Mouse (Mus musculus) cerebral cortex, adult 2 months (tissue): ENCODE results near the gene Cpsf6.

Experiments
- WGBS: fragments of 180-500 bp; shearing (Covaris S2); methylation state at CpG from one replicate; pipeline ENCODE4 v1.1.7; 2018; 5-methylcytosine and 5-hydroxymethylcytosine counted together

The Cpsf6 gene

DNA sequence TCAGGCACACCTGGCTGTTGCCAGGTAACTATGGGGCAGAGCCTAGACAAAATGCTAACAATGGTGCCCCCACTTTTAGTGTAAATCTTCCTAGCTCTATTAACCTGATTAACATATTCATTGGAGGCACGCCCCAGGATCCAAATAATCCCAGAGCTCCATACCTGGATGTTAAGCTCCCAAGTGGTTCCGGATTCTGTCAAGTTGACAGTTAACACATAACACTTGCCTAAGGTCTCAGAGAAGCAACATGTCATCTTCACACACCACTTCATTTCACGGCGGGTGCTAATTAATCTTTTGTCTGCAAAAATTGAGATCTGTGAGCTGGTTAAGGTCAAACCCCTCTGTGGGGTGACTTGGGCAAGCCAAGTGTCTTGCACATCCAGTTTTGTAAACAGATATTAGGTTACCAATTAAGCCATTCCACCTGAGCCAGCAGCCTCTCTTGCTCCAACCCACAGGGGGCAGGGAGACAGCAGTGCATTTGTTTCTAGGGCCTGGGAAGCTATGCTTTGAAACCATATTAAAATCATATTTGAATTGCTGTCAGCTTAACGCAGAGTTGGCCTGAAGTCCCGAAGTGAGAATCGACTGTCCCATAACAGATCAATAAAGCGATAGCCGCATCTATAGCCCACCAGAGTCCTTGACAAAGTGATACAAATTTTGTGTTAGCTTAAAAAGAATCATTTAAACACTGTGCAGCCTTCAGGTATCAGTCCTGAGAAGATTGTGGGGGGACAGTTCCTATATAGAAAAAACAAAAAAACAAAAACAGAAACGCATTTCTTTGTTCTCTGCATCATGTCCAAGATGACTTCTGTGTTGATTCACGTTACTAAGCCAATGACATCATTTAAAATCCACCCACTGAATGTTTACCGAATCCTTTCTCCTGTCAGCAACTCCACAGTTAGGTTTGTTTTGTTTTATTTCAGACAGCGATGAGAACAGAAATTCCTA is 34.0 kb upstream of the Cpsf6 start:
- WGBS: 83% methylated on average over 13 of the region's 13 CpGs

GRCm38 (mm10) chr10:117412474-117413057 is 32.8 kb upstream of the Cpsf6 start:
- 84% methylated on average over 7 of the region's 7 CpGs for WGBS

DNA sequence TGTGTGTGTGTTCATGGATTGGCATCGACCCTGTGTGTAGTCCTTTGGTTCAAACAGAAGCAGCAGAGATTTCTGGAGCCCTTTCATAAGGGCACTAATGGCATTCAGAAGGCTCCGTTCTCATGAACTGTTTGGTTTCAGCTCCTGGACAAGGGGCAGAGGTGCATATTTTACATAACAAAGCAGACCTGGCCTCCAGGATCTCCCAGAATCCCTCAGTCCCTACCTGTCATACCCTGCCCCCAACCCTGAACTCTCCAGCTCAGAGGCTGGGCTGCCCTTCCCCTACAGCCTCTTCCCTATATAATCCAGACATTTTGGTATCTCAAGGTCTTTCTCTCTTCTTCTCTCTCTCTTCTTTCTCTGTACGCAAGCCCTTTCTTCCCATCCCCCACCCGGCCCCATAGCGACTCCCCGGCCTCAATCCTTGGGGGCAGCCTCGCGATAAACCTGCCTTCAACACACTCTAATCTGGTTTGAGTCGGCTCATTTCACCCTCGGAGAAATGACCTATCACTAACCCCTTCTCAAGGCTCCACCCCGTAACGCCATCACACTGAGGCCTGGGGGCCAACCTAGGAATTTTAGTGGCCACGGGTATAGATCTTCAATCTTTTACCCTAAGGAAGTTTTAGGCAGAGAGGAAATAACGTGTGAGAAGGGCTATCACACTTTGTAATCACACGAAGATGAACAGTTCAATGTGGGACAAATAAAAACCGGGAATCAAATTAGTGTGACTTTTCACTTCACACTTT is 32.1 kb upstream of the Cpsf6 start:
- 61% methylated on average over 16 of the region's 16 CpGs for WGBS

DNA sequence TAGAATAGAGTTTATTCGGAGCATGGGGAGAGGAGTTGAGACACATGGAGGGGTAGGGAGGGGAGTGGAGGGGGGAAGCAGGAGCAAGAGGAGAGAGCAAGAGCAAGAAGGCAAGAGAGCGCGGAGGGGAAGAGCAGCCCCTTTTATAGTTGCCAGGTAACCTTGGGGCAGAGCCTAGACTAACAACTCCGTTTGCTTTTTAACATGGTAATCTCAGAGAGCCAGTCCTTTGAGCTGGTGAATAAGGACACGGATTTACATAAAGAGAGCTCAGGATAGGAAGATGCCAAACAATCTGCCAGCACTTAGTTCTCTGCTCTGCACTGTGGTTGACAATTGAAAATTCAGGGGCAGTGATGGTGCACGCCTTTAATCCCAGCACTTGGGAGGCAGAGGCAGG is 31.3 kb upstream of the Cpsf6 start:
- 60% methylated on average over 6 of the region's 6 CpGs for WGBS

DNA sequence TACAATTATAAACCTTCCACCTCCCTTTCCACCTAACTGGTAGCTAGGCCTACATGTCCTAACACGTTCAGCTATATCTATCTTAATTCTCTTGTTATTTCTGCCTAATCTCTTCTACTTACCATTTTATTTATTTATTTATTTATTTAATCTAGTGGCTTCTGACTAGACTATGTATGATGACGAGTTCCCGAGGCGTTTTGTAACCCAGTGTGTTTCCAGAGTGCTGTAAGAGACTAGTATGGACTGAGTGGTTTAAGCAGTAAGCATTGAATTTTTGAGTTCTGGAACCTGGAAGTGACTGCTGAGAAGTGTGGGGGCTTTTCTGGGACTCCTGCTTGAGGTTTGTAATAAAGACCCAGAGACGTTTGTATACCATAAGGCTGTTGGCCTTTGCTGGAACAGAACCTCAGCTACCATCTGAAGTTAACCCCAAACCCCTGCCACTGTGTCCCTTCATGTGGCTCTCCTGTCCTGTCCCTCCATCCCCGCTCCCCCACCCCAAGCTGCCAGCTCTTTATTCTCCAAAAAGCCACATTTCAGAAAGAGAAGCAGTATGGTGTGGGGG is 30.8 kb upstream of the Cpsf6 start:
- WGBS: 93% methylated on average over 6 of the region's 6 CpGs

GRCm38 (mm10) chr10:117409373-117410354 is 29.8 kb upstream of the Cpsf6 start:
- WGBS: 89% methylated on average over 21 of the region's 21 CpGs

DNA sequence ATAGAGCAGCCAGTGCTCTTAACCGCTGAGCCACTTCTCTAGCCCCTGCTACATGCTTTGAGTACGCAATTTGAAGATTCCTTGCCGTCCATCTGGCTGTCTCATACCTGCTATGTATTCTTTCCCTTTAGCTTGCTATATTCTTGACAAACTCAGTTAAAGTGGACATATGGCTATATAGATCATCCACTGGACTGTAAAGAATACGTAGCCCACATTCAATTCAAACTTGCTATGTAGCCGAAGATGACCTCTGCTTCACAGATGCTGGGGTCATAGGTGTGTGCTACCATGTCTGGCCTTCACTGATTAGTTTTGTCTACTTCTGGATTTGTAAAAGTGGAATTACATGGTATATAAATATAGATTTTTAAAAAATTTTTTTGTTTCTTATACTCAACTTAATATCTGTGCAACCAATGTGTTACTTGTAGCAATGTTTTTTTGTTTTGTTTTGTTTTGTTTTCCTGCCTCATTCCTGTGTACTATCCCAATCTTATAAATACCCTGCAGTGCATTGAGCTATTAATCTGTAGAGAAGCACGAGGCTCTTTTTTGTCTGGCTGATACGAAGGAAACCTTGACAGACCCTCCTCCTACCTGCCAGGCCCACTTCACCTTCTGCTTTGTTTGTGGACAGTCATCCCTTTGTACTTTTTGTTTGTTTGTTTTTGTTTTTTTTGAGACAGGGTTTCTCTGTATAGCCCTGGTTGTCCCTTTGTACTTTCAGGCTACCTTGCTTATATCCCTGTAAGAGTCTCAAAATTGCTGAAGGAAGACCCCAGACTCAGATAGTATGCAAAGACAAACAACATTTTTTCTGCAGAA is 28.9 kb upstream of the Cpsf6 start:
- 88% methylated on average over 7 of the region's 7 CpGs for WGBS

DNA sequence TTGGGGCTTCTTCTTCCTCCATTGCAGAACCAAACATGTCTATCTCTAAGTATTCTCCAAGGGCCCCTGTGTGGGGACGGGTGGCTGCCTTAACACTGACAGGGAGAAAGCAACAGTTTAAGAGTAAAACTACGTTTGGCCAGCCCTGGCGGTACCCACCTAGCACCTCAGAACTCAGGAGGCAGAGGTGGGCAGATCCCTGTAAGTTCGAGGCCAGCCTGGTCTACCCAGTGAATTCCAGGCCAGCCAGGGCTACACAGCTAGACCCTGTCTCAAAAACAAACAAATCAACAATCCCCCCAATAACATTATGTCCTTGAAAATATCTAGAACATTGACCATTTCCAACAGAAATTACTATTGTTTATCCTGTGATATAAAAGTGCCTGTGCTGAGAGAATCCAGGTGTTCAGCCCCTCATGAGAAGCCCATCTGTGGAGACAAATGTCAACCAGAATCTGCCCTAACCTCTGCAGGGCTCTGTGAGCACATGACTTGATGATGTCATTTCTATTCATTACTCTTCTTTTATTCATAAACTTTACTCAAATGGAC is 28.0 kb upstream of the Cpsf6 start:
- WGBS: 92% methylated on average over 4 of the region's 4 CpGs

- WGBS: 90% methylated on average over 8 of the region's 8 CpGs
Measured at GRCm38 (mm10) chr10:117406843-117407733, 27.3 kb upstream of the Cpsf6 start.

- WGBS: 89% methylated on average over 5 of the region's 5 CpGs
Measured at GRCm38 (mm10) chr10:117406283-117406588, 26.4 kb upstream of the Cpsf6 start.

DNA sequence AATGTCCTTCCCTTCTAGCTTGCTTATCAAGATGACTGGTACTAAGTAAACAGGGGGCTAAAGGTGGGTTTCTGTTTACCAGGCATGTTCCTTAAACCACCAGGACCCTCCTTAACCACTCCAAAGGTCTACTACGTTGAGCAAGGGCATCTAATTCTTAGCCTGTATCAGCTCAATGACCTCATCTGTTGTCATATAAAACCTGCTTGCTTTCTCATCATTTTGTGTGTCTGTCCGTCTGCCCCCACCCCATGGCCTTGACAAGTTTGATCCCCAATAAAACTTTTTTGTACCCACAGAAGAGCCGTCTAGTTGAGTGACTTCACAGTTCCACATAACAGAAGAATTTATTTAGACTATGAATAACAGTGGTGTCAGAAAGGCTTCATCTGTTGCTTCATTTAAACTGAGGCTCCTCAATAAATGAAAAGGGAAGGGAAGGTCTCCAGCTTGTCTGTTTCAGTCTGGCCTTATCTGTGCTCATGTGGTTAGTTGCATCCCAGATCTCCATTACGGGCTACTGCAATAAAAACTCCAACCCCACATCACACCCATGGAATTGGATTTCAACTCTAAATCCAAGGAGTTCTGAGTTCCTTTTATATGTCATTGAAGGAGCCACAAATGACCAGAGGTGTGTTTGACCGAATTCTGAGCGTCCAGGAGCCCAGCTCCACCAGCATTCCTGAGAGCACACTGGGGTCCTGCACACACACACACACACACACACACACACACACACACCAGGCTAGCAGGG is 25.9 kb upstream of the Cpsf6 start:
- WGBS: 89% methylated on average over 6 of the region's 6 CpGs

GRCm38 (mm10) chr10:117404384-117404783 is 24.6 kb upstream of the Cpsf6 start:
- WGBS: 96% methylated on average over 6 of the region's 6 CpGs

DNA sequence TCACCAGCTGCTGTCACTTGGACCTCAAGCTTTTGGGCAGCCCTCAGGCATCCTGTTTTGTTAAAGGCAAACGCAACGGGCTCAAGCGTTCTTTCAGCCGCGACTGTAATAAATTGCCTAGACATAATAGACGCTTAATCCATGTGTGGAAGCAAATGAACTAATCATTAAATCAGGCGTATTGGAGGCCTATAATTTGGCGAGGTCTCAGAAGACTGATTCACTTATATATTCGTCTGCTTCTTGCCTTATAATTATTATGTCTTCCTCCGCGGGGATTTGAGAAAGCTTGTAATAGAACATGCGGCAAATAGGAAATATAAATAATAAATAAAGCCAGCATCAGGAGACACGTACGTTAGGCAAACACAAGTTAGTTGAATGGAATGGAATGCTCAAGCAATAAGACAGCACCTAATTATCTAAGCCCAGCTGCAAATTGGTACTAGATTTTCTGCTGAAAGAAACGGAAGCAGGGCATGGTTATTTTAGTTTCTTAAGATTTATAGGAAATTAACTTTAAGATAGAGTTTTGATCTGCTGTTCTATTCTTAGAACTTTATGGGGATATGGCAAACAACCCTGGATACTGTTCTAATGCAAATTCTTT is 23.6 kb upstream of the Cpsf6 start:
- 40% methylated on average over 15 of the region's 15 CpGs for WGBS

DNA sequence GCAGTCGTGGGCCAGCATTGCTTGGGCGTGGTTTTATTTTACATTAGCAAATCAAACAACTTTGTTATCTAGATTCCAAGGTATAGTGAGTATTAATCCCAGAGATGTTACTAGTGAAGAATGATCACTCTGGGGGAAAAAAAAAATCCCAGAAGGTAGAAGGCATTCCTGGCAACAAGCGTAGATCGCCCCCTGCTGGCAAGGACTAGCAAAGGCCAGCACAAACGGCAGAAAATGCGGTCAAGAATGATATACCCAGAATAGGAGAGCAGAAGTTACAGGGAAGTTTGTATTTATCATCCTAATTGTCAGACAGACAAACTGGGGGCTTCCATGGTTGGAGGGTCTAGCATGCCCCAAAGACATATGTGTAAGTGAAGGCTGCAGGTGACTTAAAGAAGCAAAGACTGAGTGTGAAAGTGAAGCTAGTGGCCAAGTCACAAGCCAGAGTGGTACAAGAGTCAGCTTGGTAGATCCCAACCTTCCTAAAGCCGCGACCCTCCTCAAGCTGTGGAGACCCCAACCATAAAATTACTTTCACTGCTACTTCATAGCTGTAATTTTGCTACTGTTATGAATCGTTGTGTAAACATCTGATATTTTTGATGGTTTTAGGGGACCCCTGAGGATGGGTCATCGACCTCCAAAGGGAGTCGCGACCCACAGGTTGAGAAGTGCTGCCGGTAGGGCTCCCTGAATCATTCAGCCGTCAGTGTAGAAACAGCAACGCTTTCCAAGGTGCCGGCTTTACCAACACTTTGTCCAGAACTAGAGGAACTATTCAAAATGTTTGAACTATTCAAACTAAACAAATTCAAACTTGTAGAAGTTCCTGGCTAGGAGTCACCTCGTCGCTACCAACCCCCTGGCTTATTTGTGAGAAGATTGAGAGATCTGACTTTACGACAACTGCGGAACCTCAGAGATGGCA is 22.9 kb upstream of the Cpsf6 start:
- WGBS: 64% methylated on average over 20 of the region's 20 CpGs

GRCm38 (mm10) chr10:117401364-117401763 is 21.5 kb upstream of the Cpsf6 start:
- WGBS: 78% methylated on average over 4 of the region's 4 CpGs

- WGBS: 76% methylated on average over 4 of the region's 4 CpGs
Measured at GRCm38 (mm10) chr10:117400246-117400954, 20.6 kb upstream of the Cpsf6 start.
